Mouse (Mus musculus): Measurements from ENCODE around the gene Il18r1. TPM values are rescaled to one million over a fixed set of nuclear protein-coding genes. Genes with fewer than 3 reads are reported as not detected.

Il18r1 gene
- polyA plus RNA-seq (2015; fragmentation: Nextera tagmentation; extraction: Ambion mirVana): not detected in 2 replicates

- ATAC-seq: no peak
Observed at GRCm38 (mm10) chr1:40465477-40466430, at the start of gene Il18r1. TSS of gene Il18r1 (plus strand) at chr1:40465552.

GRCm38 (mm10) chr1:40417034-40417433 is 48.3 kb upstream of the Il18r1 start:
- no peaks in the 10 kb centered on the region for H3K4me1 ChIP-seq (replicated peaks)
- no peak overlapping the region for H3K27ac ChIP-seq
- ATAC-seq: no peak
- no peaks in the 10 kb centered on the region for H3K9me3 ChIP-seq
- H3K9ac ChIP-seq (replicated peaks): no peak overlapping the region
- H3K4me3 ChIP-seq (replicated peaks): no peak overlapping the region
- 92% methylated on average over 2 of the region's 2 CpGs for WGBS
- no peak overlapping the region for H3K4me2 ChIP-seq (replicated peaks)
- H3K27me3 ChIP-seq: no peaks in the 10 kb centered on the region
- no peaks in the 10 kb centered on the region for H3K36me3 ChIP-seq

More at GRCm38 (mm10) chr1:40465477-40466430, at the start of gene Il18r1:
- no peak within 1 kb of the TSS for H3K27ac ChIP-seq
- no peaks in the 10 kb centered on the region for H3K27me3 ChIP-seq
- no peaks in the 10 kb centered on the region for H3K9me3 ChIP-seq
- WGBS: 42% methylated on average over 20 of the region's 20 CpGs
- H3K4me3 ChIP-seq (replicated peaks): no peak within 1 kb of the TSS
- no peaks in the 10 kb centered on the region for H3K4me1 ChIP-seq (replicated peaks)
- no peaks in the 10 kb centered on the region for H3K36me3 ChIP-seq
- no peak within 1 kb of the TSS for H3K9ac ChIP-seq (replicated peaks)
- H3K4me2 ChIP-seq (replicated peaks): no peak within 1 kb of the TSS

- H3K27ac ChIP-seq: no peak overlapping the region
- H3K4me3 ChIP-seq (replicated peaks): no peak overlapping the region
- WGBS: 87% methylated on average over 5 of the region's 5 CpGs
- H3K4me1 ChIP-seq (replicated peaks): no peaks in the 10 kb centered on the region
- no peaks in the 10 kb centered on the region for H3K36me3 ChIP-seq
- no peaks in the 10 kb centered on the region for H3K9me3 ChIP-seq
- H3K9ac ChIP-seq (replicated peaks): no peak overlapping the region
- no peak for ATAC-seq
- no peaks in the 10 kb centered on the region for H3K27me3 ChIP-seq
- no peak overlapping the region for H3K4me2 ChIP-seq (replicated peaks)
Observed at GRCm38 (mm10) chr1:40418512-40418911, 46.8 kb upstream of the Il18r1 start.

GRCm38 (mm10) chr1:40423892-40424291 is 41.5 kb upstream of the Il18r1 start:
- no peaks in the 10 kb centered on the region for H3K9me3 ChIP-seq
- H3K27ac ChIP-seq: no peak overlapping the region
- no peak overlapping the region for H3K9ac ChIP-seq (replicated peaks)
- H3K27me3 ChIP-seq: no peaks in the 10 kb centered on the region
- no peak for ATAC-seq
- no peak overlapping the region for H3K4me3 ChIP-seq (replicated peaks)
- no peaks in the 10 kb centered on the region for H3K4me1 ChIP-seq (replicated peaks)
- WGBS: 95% methylated on average over 6 of the region's 6 CpGs
- H3K36me3 ChIP-seq: no peaks in the 10 kb centered on the region
- no peak overlapping the region for H3K4me2 ChIP-seq (replicated peaks)

GRCm38 (mm10) chr1:40427270-40427669 is 38.1 kb upstream of the Il18r1 start:
- no peak overlapping the region for H3K4me2 ChIP-seq (replicated peaks)
- no peaks in the 10 kb centered on the region for H3K9me3 ChIP-seq
- 93% methylated on average over 9 of the region's 9 CpGs for WGBS
- no peaks in the 10 kb centered on the region for H3K36me3 ChIP-seq
- no peak overlapping the region for H3K27ac ChIP-seq
- ATAC-seq: no peak
- no peaks in the 10 kb centered on the region for H3K27me3 ChIP-seq
- no peak overlapping the region for H3K4me3 ChIP-seq (replicated peaks)
- no peak overlapping the region for H3K9ac ChIP-seq (replicated peaks)
- H3K4me1 ChIP-seq (replicated peaks): no peaks in the 10 kb centered on the region

GRCm38 (mm10) chr1:40427901-40428300 is 37.5 kb upstream of the Il18r1 start:
- H3K4me1 ChIP-seq (replicated peaks): no peaks in the 10 kb centered on the region
- H3K4me3 ChIP-seq (replicated peaks): no peak overlapping the region
- H3K9me3 ChIP-seq: no peaks in the 10 kb centered on the region
- ATAC-seq: no peak
- H3K9ac ChIP-seq (replicated peaks): no peak overlapping the region
- H3K36me3 ChIP-seq: no peaks in the 10 kb centered on the region
- H3K27me3 ChIP-seq: no peaks in the 10 kb centered on the region
- no peak overlapping the region for H3K4me2 ChIP-seq (replicated peaks)
- H3K27ac ChIP-seq: no peak overlapping the region
- 78% methylated on average over 1 of the region's 1 CpGs for WGBS

GRCm38 (mm10) chr1:40428910-40429675 is 36.3 kb upstream of the Il18r1 start, which contains the start of gene Il1rl1:
TSS of gene Il1rl1 (plus strand) at chr1:40429570.
- ATAC-seq: no peak
- WGBS: 82% methylated on average over 5 of the region's 5 CpGs
- H3K27ac ChIP-seq: no peak within 1 kb of the TSS
- H3K36me3 ChIP-seq: no peaks in the 10 kb centered on the region
- H3K27me3 ChIP-seq: no peaks in the 10 kb centered on the region
- no peaks in the 10 kb centered on the region for H3K9me3 ChIP-seq
- no peaks in the 10 kb centered on the region for H3K4me1 ChIP-seq (replicated peaks)
- H3K4me3 ChIP-seq (replicated peaks): no peak within 1 kb of the TSS
- H3K4me2 ChIP-seq (replicated peaks): no peak within 1 kb of the TSS
- H3K9ac ChIP-seq (replicated peaks): no peak within 1 kb of the TSS

- H3K27me3 ChIP-seq: no peaks in the 10 kb centered on the region
- H3K36me3 ChIP-seq: no peaks in the 10 kb centered on the region
- no peak overlapping the region for H3K27ac ChIP-seq
- no peaks in the 10 kb centered on the region for H3K4me1 ChIP-seq (replicated peaks)
- H3K4me2 ChIP-seq (replicated peaks): no peak overlapping the region
- no peaks in the 10 kb centered on the region for H3K9me3 ChIP-seq
- H3K9ac ChIP-seq (replicated peaks): no peak overlapping the region
- ATAC-seq: no peak
- 80% methylated on average over 4 of the region's 4 CpGs for WGBS
- H3K4me3 ChIP-seq (replicated peaks): no peak overlapping the region
Observed at GRCm38 (mm10) chr1:40430143-40430834, 35.1 kb upstream of the Il18r1 start.

GRCm38 (mm10) chr1:40432169-40432568 is 33.2 kb upstream of the Il18r1 start:
- Histone ChIP-seq H3K9ac (replicated peaks) (no peak overlapping the region), H3K4me3 (replicated peaks) (no peak overlapping the region), H3K9me3 (no peaks in the 10 kb centered on the region), H3K27me3 (no peaks in the 10 kb centered on the region), H3K4me2 (replicated peaks) (no peak overlapping the region), H3K27ac (no peak overlapping the region), H3K36me3 (no peaks in the 10 kb centered on the region), H3K4me1 (replicated peaks) (no peaks in the 10 kb centered on the region)
- ATAC-seq: no peak
- 96% methylated on average over 2 of the region's 2 CpGs for WGBS

- Histone ChIP-seq H3K4me2 (replicated peaks) (no peak overlapping the region), H3K4me3 (replicated peaks) (no peak overlapping the region), H3K9ac (replicated peaks) (no peak overlapping the region), H3K36me3 (no peaks in the 10 kb centered on the region), H3K4me1 (replicated peaks) (no peaks in the 10 kb centered on the region), H3K9me3 (no peaks in the 10 kb centered on the region), H3K27me3 (no peaks in the 10 kb centered on the region), H3K27ac (no peak overlapping the region)
- ATAC-seq: no peak
- 95% methylated on average over 3 of the region's 3 CpGs for WGBS
Observed at GRCm38 (mm10) chr1:40435936-40436335, 29.4 kb upstream of the Il18r1 start.

- no peaks in the 10 kb centered on the region for H3K27me3 ChIP-seq
- H3K36me3 ChIP-seq: no peaks in the 10 kb centered on the region
- no peak overlapping the region for H3K4me3 ChIP-seq (replicated peaks)
- no peaks in the 10 kb centered on the region for H3K4me1 ChIP-seq (replicated peaks)
- no peaks in the 10 kb centered on the region for H3K9me3 ChIP-seq
- no peak overlapping the region for H3K9ac ChIP-seq (replicated peaks)
- ATAC-seq: no peak
- WGBS: 89% methylated on average over 2 of the region's 2 CpGs
- no peak overlapping the region for H3K27ac ChIP-seq
- H3K4me2 ChIP-seq (replicated peaks): no peak overlapping the region
Observed at GRCm38 (mm10) chr1:40437340-40437739, 28.0 kb upstream of the Il18r1 start.

GRCm38 (mm10) chr1:40439504-40439903 is 25.8 kb upstream of the Il18r1 start:
- Histone ChIP-seq H3K4me1 (replicated peaks) (no peaks in the 10 kb centered on the region), H3K4me3 (replicated peaks) (no peak overlapping the region), H3K27ac (no peak overlapping the region), H3K4me2 (replicated peaks) (no peak overlapping the region), H3K9ac (replicated peaks) (no peak overlapping the region), H3K27me3 (no peaks in the 10 kb centered on the region), H3K36me3 (no peaks in the 10 kb centered on the region), H3K9me3 (no peaks in the 10 kb centered on the region)
- no peak for ATAC-seq
- WGBS: 72% methylated on average over 8 of the region's 8 CpGs
